Comparison of ENCODE assay signal across 8 mouse cellular contexts in the genomic region with DNA sequence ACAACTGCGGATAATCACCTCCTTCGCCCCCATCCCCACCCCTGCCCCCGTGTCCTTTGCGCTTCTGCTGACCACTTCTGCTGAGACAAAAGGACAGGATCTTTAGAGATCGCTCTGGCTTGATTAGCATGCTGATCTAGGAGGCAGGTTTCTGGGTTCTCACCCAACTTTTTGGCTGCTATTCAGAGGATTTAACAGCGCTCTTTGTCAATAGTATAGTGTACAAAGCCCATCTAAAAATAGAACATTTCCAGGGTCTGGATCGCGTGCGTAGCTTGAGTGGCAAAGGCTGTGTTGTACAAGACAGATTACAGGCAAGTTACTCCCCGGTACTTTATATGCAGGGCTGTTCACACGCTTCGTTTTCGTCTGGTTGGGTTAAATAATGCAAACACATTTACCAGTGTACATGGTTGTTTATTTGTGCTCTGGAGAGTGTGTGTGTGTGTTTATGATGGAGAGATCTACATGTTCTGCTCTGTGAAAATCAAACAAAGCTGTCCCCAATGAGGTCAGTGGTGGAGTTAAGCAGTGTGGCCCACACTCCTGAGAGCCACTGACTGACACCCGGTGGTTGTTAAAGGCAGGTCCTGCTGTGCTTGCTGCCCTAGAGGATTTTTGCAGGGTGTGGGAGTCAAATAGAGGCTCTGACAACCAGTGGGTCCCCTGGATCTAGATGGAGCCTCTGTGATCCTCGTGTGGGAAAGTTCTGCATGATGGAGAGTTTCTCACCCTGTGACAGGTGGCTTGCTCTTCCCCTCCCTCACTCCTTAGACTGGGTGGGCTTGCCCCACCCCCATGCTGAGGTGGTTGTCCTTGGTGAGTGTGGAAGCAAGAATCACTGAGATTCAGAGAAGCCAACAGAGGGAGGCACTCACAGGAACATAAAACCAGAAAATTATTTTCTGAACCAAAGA.
DNase-seq lines count a peak whose midpoint lies in the region; ATAC-seq and TF ChIP-seq lines count a peak whose summit lies in the region.

No protein-coding gene starts in this region.

- WGBS in forebrain, embryonic 16.5 days = 2% methylated on average over 15 of the region's 15 CpGs
- WGBS in intestine, postnatal 0 days = 11% methylated on average over 15 of the region's 15 CpGs
- 8% methylated on average over 15 of the region's 15 CpGs for WGBS in small intestine, adult 2 months

- H3K4me2 ChIP-seq in forebrain, embryonic 16.5 days (ENCODE audit: low read length) = peak overlapping the region; percentile 82
- H3K4me2 ChIP-seq in intestine, postnatal 0 days (replicated peaks; ENCODE audit: low read depth) = peak overlapping the region; percentile 62

- ATAC-seq in forebrain, embryonic 16.5 days = peak; percentile 88
- ATAC-seq in intestine, postnatal 0 days = peak; percentile 48
- no peak for ATAC-seq in inflammation-experienced regulatory T-cells, adult 6 months

- H3K27me3 ChIP-seq in forebrain, embryonic 16.5 days (replicated peaks; ENCODE audit: control insufficient read depth, insufficient read depth, low read length) = no peaks in the 10 kb centered on the region
- no peaks in the 10 kb centered on the region for H3K27me3 ChIP-seq in intestine, postnatal 0 days (replicated peaks; ENCODE audit: control insufficient read depth, insufficient read depth, low read length)
- H3K27me3 ChIP-seq in small intestine, adult 2 months (ENCODE audit: control insufficient read depth, insufficient read depth, low read length) = no peaks in the 10 kb centered on the region

- peak overlapping the region; percentile 65 for H3K9ac ChIP-seq in forebrain, embryonic 16.5 days (replicated peaks; ENCODE audit: low read depth, low read length)
- H3K9ac ChIP-seq in intestine, postnatal 0 days (ENCODE audit: low read depth, low read length) = peak overlapping the region; percentile 26

- H3K4me3 ChIP-seq in forebrain, embryonic 16.5 days (replicated peaks; ENCODE audit: low read length) = peak overlapping the region; percentile 56
- H3K4me3 ChIP-seq in intestine, postnatal 0 days (ENCODE audit: low read depth, low read length) = peak overlapping the region; percentile 29
- H3K4me3 ChIP-seq in small intestine, adult 2 months (ENCODE audit: low read depth, low read length) = peak overlapping the region; percentile 15; the same call in 1 of the 2 replicates

- H3K36me3 ChIP-seq in forebrain, embryonic 16.5 days (ENCODE audit: control insufficient read depth, insufficient read depth) = no peaks in the 10 kb centered on the region
- H3K36me3 ChIP-seq in intestine, postnatal 0 days (ENCODE audit: control insufficient read depth, insufficient read depth) = no peaks in the 10 kb centered on the region
- no peaks in the 10 kb centered on the region for H3K36me3 ChIP-seq in small intestine, adult 2 months (ENCODE audit: control insufficient read depth, insufficient read depth, low read length)

- TF ChIP-seq CTCF in intestine, postnatal 0 days (IDR thresholded peaks at IDR 0.05; ENCODE audit: low read depth) = peak; percentile 47
- TF ChIP-seq CTCF in small intestine, adult 2 months (IDR thresholded peaks at IDR 0.05; ENCODE audit: extremely low read depth, insufficient read length, insufficient replicate concordance, low read depth, low read length) = no peak

- H3K4me1 ChIP-seq in forebrain, embryonic 16.5 days (replicated peaks; ENCODE audit: control insufficient read depth, insufficient read depth, low read length) = peaks cover 12% of the 10 kb centered on the region
- no peaks in the 10 kb centered on the region for H3K4me1 ChIP-seq in intestine, postnatal 0 days (replicated peaks; ENCODE audit: control insufficient read depth, insufficient read depth, low read length)
- no peaks in the 10 kb centered on the region for H3K4me1 ChIP-seq in small intestine, adult 2 months (ENCODE audit: control insufficient read depth, insufficient read depth, insufficient read length, low read length)

- no peaks in the 10 kb centered on the region for H3K9me3 ChIP-seq in forebrain, embryonic 16.5 days (ENCODE audit: control insufficient read depth, low read length)
- H3K9me3 ChIP-seq in intestine, postnatal 0 days (ENCODE audit: control insufficient read depth) = no peaks in the 10 kb centered on the region; the same call in 1 of the 2 replicates

- H3K27ac ChIP-seq in forebrain, embryonic 16.5 days (ENCODE audit: low read length) = peak overlapping the region; percentile 73
- no peak overlapping the region for H3K27ac ChIP-seq in intestine, postnatal 0 days (ENCODE audit: low read depth, low read length)
- H3K27ac ChIP-seq in small intestine, adult 2 months (ENCODE audit: insufficient read depth, low read depth, low read length) = no peak overlapping the region

- DNase-seq in cerebellum, postnatal 25 days = peak; percentile 9 to 16
- no peak for DNase-seq in cerebellum, adult 11 months
- DNase-seq in R1 (ENCODE audit: low read depth, low spot score) = peak; percentile 24
- peak; percentile 29 for DNase-seq in lung, postnatal 10 days

- no peak for TF ChIP-seq POLR2A in small intestine, adult 2 months (IDR thresholded peaks at IDR 0.05; ENCODE audit: low read depth, low read length)
